Mouse (Mus musculus): Measurements from ENCODE around the gene S100a11.

- TF ChIP-seq CTCF (IDR thresholded peaks at IDR 0.05; ENCODE audit: low read depth) (no peak), EP300 (IDR thresholded peaks at IDR 0.05; ENCODE audit: low read depth) (no peak)
Measured at GRCm38 (mm10) chr3:93511801-93512200, 8.5 kb upstream of the S100a11 start.

All from liver, embryonic 14.5 days (tissue).